8 mouse cellular contexts compared by ENCODE assay signal in genomic region chr7:138840594-138841021, GRCm38 (mm10). TPM values are rescaled to one million over a fixed set of nuclear protein-coding genes. Genes with fewer than 3 reads are reported as not detected.
A peak's percentile ranks its signal among the peaks of the same experiment; 100 is the strongest.
DNase-seq lines count a peak whose midpoint lies in the region; ATAC-seq and TF ChIP-seq lines count a peak whose summit lies in the region.

No protein-coding gene starts in this region.

- peak; percentile 71 for ATAC-seq in embryonic facial prominence, embryonic 11.5 days (replicated peaks; ENCODE audit: insufficient number of reproducible peaks, low FRiP score, low TSS enrichment, low read depth)
- ATAC-seq in kidney, postnatal 0 days (replicated peaks; ENCODE audit: low FRiP score, low read depth), result peak; percentile 33

- peak; percentile 77 for DNase-seq in CD4-positive, CD25-positive, alpha-beta regulatory T cell, adult 2 months (ENCODE audit: low read depth, low spot score)
- DNase-seq in adrenal gland, postnatal 10 days, result peak; percentile 87
- peak; percentile 94 for DNase-seq in embryonic facial prominence, embryonic 11.5 days (ENCODE audit: low spot score)
- peak; percentile 74 to 90 for DNase-seq in heart, adult 18-20 months
- peak; percentile 86 for DNase-seq in kidney, postnatal 0 days (ENCODE audit: low spot score)
- peak; percentile 63 for DNase-seq in liver, adult 2 months (ENCODE audit: extremely low read depth, low read depth, low spot score)
- peak; percentile 79 for DNase-seq in ovary, postnatal 14 days (ENCODE audit: low spot score)
- peak; percentile 61 for DNase-seq in thymus, postnatal 14 days

- H3K4me2 ChIP-seq in embryonic facial prominence, embryonic 11.5 days (ENCODE audit: low read depth, low read length), result no peak overlapping the region
- no peak overlapping the region for H3K4me2 ChIP-seq in kidney, postnatal 0 days (ENCODE audit: low read length)

- no peak overlapping the region for H3K9ac ChIP-seq in embryonic facial prominence, embryonic 11.5 days (replicated peaks; ENCODE audit: low read length)
- no peak overlapping the region for H3K9ac ChIP-seq in kidney, postnatal 0 days (ENCODE audit: low read depth, low read length)
- no peak overlapping the region for H3K9ac ChIP-seq in liver, adult 2 months (ENCODE audit: low read depth, low read length)

- no peak for TF ChIP-seq POLR2A in liver, adult 2 months (IDR thresholded peaks at IDR 0.05; ENCODE audit: extremely low read depth, insufficient read depth, low read length)

- no peaks in the 10 kb centered on the region for H3K27me3 ChIP-seq in embryonic facial prominence, embryonic 11.5 days (ENCODE audit: control insufficient read depth, insufficient read depth, low read length)
- no peaks in the 10 kb centered on the region for H3K27me3 ChIP-seq in kidney, postnatal 0 days (ENCODE audit: insufficient read depth, low read length)
- no peaks in the 10 kb centered on the region for H3K27me3 ChIP-seq in liver, adult 2 months (ENCODE audit: control insufficient read depth, insufficient read depth, low read length)

- peaks cover 4% of the 10 kb centered on the region; the same call in 1 of the 2 replicates for H3K79me2 ChIP-seq in liver, adult 2 months (ENCODE audit: control insufficient read depth, insufficient read depth, low read length)

- peak; percentile 83 for TF ChIP-seq CTCF in kidney, postnatal 0 days (IDR thresholded peaks at IDR 0.05; ENCODE audit: low read depth)
- peak; percentile 72 for TF ChIP-seq CTCF in liver, adult 2 months (IDR thresholded peaks at IDR 0.05; ENCODE audit: low read depth, low read length)

- WGBS in embryonic facial prominence, embryonic 11.5 days, result 29% methylated on average over 4 of the region's 4 CpGs
- whole genome bisulfite sequencing in kidney, postnatal 0 days, result 30% methylated on average over 4 of the region's 4 CpGs
- 27% methylated on average over 4 of the region's 4 CpGs for WGBS in liver, adult 2 months

- H3K9me3 ChIP-seq in embryonic facial prominence, embryonic 11.5 days (replicated peaks; ENCODE audit: control insufficient read depth, low read length), result no peaks in the 10 kb centered on the region
- no peaks in the 10 kb centered on the region for H3K9me3 ChIP-seq in kidney, postnatal 0 days (replicated peaks; ENCODE audit: low read length)

- H3K4me1 ChIP-seq in embryonic facial prominence, embryonic 11.5 days (ENCODE audit: control insufficient read depth, insufficient read depth, low read length), result no peaks in the 10 kb centered on the region
- peaks cover 18% of the 10 kb centered on the region; the same call in 1 of the 2 replicates for H3K4me1 ChIP-seq in kidney, postnatal 0 days (replicated peaks; ENCODE audit: insufficient read depth, low read length)
- H3K4me1 ChIP-seq in liver, adult 2 months (ENCODE audit: control insufficient read depth, insufficient read depth, low read length), result peaks cover 6% of the 10 kb centered on the region

- no peak overlapping the region for H3K27ac ChIP-seq in embryonic facial prominence, embryonic 11.5 days (replicated peaks; ENCODE audit: low read depth, low read length)
- no peak overlapping the region for H3K27ac ChIP-seq in kidney, postnatal 0 days
- no peak overlapping the region for H3K27ac ChIP-seq in liver, adult 2 months (replicated peaks; ENCODE audit: insufficient read depth, low read depth, low read length)

- no peaks in the 10 kb centered on the region for H3K36me3 ChIP-seq in embryonic facial prominence, embryonic 11.5 days (replicated peaks; ENCODE audit: control insufficient read depth, insufficient read depth, low read depth, low read length)
- H3K36me3 ChIP-seq in kidney, postnatal 0 days (ENCODE audit: insufficient read depth, low read length), result peaks cover 6% of the 10 kb centered on the region; the same call in 1 of the 2 replicates
- H3K36me3 ChIP-seq in liver, adult 2 months (ENCODE audit: control insufficient read depth, insufficient read depth, low read length), result peaks cover 6% of the 10 kb centered on the region; the same call in 1 of the 2 replicates

- H3K4me3 ChIP-seq in embryonic facial prominence, embryonic 11.5 days (ENCODE audit: low read depth, low read length), result no peak overlapping the region
- H3K4me3 ChIP-seq in kidney, postnatal 0 days (replicated peaks; ENCODE audit: low read depth, low read length), result no peak overlapping the region
- H3K4me3 ChIP-seq in liver, adult 2 months (ENCODE audit: insufficient read depth, low read depth, low read length), result no peak overlapping the region

RNA-seq across cellular contexts. Expression of gene Ppp2r2d, which starts 5.3 kb away (rescaled TPM):
- 10 to 100 TPM; 66.5 to 68.9 TPM for total RNA-seq in adrenal gland, postnatal 10 days (2021)
- 64.5 and 72.0 TPM in 2 replicates for polyA plus RNA-seq in embryonic facial prominence, embryonic 11.5 days (2014; fragmentation: Nextera tagmentation; extraction: Ambion mirVana)
- 10 to 100 TPM; 44.8 to 45.8 TPM for total RNA-seq in heart, adult 18-20 months (2021)
- 32.1 and 33.2 TPM in 2 replicates for polyA plus RNA-seq in kidney, postnatal 0 days (2015; fragmentation: Nextera tagmentation; extraction: Ambion mirVana)
- 28.2 and 33.4 TPM in 2 replicates for total RNA-seq in liver, adult 2 months (2014; rRNA removed)
- 11.6 and 15.0 TPM in 2 replicates for polyA plus RNA-seq in liver, adult 2 months (2012; rRNA removed)

RNA-seq across cellular contexts. Expression of gene Mapk1ip1, which starts 5.5 kb away (rescaled TPM):
- total RNA-seq in adrenal gland, postnatal 10 days (2021), result 10 to 100 TPM; 21.5 to 30.5 TPM
- 12.4 and 13.6 TPM in 2 replicates for polyA plus RNA-seq in embryonic facial prominence, embryonic 11.5 days (2014; fragmentation: Nextera tagmentation; extraction: Ambion mirVana)
- 10 to 100 TPM; 14.9 to 21.5 TPM for total RNA-seq in heart, adult 18-20 months (2021)
- polyA plus RNA-seq in kidney, postnatal 0 days (2015; fragmentation: Nextera tagmentation; extraction: Ambion mirVana), result 16.5 and 19.5 TPM in 2 replicates
- total RNA-seq in liver, adult 2 months (2014; rRNA removed), result 3.6 and 5.4 TPM in 2 replicates
- 15.0 and 27.6 TPM in 2 replicates for polyA plus RNA-seq in liver, adult 2 months (2012; rRNA removed)
